Mouse (Mus musculus): ENCODE measurements around the gene Hyou1.

GRCm38 (mm10) chr9:44407752-44408097, 28.4 kb downstream of the Hyou1 start:
- no peak for TF ChIP-seq CTCF (IDR thresholded peaks at IDR 0.05; ENCODE audit: extremely low read depth, insufficient read depth, low read length)
- no peak for TF ChIP-seq POLR2A (IDR thresholded peaks at IDR 0.05; ENCODE audit: extremely low read depth, insufficient read depth, low read length)

Data from cortical plate, adult 2 months (tissue).